Mouse (Mus musculus): ENCODE data around the gene Gm20388.

DNA sequence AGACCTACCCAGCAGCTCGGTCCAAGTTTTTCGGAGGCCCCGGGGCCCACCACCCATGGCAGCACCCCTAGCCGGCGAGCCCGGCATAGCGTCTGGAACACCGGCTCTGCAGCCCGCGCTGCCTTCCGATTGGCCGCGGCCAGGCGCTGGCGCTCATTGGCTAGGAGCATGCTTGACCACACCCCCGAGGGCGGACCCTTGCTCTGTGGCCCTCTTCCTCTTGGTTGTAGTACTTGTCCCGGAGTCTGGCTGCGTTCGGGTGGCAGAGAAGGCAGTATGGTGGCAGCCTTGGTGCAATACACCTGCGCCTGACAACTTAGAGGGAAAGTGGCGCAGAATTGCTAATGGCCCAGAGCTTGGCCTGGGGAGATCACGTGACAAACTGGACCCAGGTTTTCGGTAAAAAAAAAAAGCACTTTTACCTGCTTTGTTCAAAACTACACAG lies 3407.8 kb downstream of the Gm20388 start, which contains the start of gene Fanca:
- TF ChIP-seq ZC3H11A (IDR thresholded peaks at IDR 0.05; ENCODE audit: borderline replicate concordance, low read depth, low read length) (no peak), HCFC1 (IDR thresholded peaks at IDR 0.05; ENCODE audit: borderline replicate concordance, insufficient read depth, low read length) (no peak), MAFK (IDR thresholded peaks at IDR 0.05; ENCODE audit: insufficient read depth, low read depth, low read length) (no peak), ZNF384 (IDR thresholded peaks at IDR 0.05; ENCODE audit: low read depth, low read length) (no peak), CHD2 (IDR thresholded peaks at IDR 0.05; ENCODE audit: low read depth, low read length) (no peak)
